Mouse (Mus musculus) hindbrain, embryonic 13.5 days (tissue): ENCODE measurements around the gene Col5a1. TPM values are rescaled to one million over a fixed set of nuclear protein-coding genes. Genes with fewer than 3 reads are reported as not detected.

ENCODE experiments used
- ATAC-seq: fragments of 200-750 bp; cut with Nextera tagmentation; 2 replicates; pipeline ENCODE4 v1.8.0; 2017; ENCODE audit warnings: moderate TSS enrichment; ENCODE audit not compliant: low FRiP score
- H3K27ac ChIP-seq: fragments of 300-500 bp; sonication (generic); 2 replicates; pipeline ENCODE4 v1.5.1; 2015; ENCODE audit warnings: inconsistent platforms, mild to moderate bottlenecking, moderate library complexity
- H3K27me3 ChIP-seq: fragments of 300-500 bp; sonication (generic); 2 replicates; pipeline ENCODE4 v1.6.1; 2015; ENCODE audit warnings: mild to moderate bottlenecking, inconsistent platforms
- H3K36me3 ChIP-seq: fragments of 300-500 bp; sonication (generic); 2 replicates; pipeline ENCODE4 v1.6.1; 2015; ENCODE audit warnings: mild to moderate bottlenecking, inconsistent platforms
- H3K4me1 ChIP-seq: fragments of 300-500 bp; sonication (generic); replicated peaks from 2 replicates; pipeline ENCODE4 v1.6.1; 2015; ENCODE audit warnings: inconsistent platforms
- H3K4me2 ChIP-seq: fragments of 300-500 bp; sonication (generic); 2 replicates; pipeline ENCODE4 v1.6.1; 2015; ENCODE audit warnings: inconsistent platforms, mild to moderate bottlenecking, moderate library complexity
- H3K4me3 ChIP-seq: fragments of 300-500 bp; sonication (generic); 2 replicates; pipeline ENCODE4 v1.5.1; 2015; ENCODE audit warnings: mild to moderate bottlenecking, inconsistent platforms
- H3K9ac ChIP-seq: fragments of 300-500 bp; sonication (generic); 2 replicates; pipeline ENCODE4 v1.6.1; 2015; ENCODE audit warnings: mild to moderate bottlenecking, inconsistent platforms
- H3K9me3 ChIP-seq: fragments of 300-500 bp; sonication (generic); 2 replicates; pipeline ENCODE4 v1.6.1; 2016; ENCODE audit warnings: inconsistent platforms
- WGBS: fragments of 180-500 bp; shearing (Covaris S2); methylation state at CpG from one replicate; pipeline ENCODE4 v1.1.7; 2015; 5-methylcytosine and 5-hydroxymethylcytosine counted together
- polyA plus RNA-seq: library from polyadenylated mRNA; unstranded; fragments of >200 nt; fragmentation: Nextera tagmentation; extraction: Ambion mirVana; gene quantifications from 2 replicates; pipeline ENCODE4 v1.2.1, GENCODE M21; 2015

Gene Col5a1
- polyA plus RNA-seq, 1 experiment from 2014 or later = 15.4 TPM

- no peak for ATAC-seq
- H3K9ac ChIP-seq = no peak overlapping the region
- H3K9me3 ChIP-seq = no peaks in the 10 kb centered on the region
- no peak overlapping the region for H3K4me3 ChIP-seq
- H3K36me3 ChIP-seq = no peaks in the 10 kb centered on the region
- H3K4me1 ChIP-seq = peaks cover 47% of the 10 kb centered on the region
- no peaks in the 10 kb centered on the region for H3K27me3 ChIP-seq
- 0 out of 2 replicates have a peak overlapping the region, but pooled peaks have one; percentile 19 for H3K27ac ChIP-seq
- no peak overlapping the region for H3K4me2 ChIP-seq
- WGBS = 47% methylated on average over 3 of the region's 3 CpGs
These were observed 45.7 kb downstream of the Col5a1 start for GRCm38 (mm10) chr2:27931971-27932370.

GRCm38 (mm10) chr2:27934269-27934668 lies 48.0 kb downstream of the Col5a1 start:
- H3K27ac ChIP-seq = peak overlapping the region; percentile 19
- no peak for ATAC-seq
- H3K9me3 ChIP-seq = no peaks in the 10 kb centered on the region
- H3K9ac ChIP-seq = no peak overlapping the region
- no peaks in the 10 kb centered on the region for H3K36me3 ChIP-seq
- peaks cover 48% of the 10 kb centered on the region for H3K4me1 ChIP-seq
- 54% methylated on average over 11 of the region's 11 CpGs for WGBS
- no peak overlapping the region for H3K4me2 ChIP-seq
- no peak overlapping the region for H3K4me3 ChIP-seq
- H3K27me3 ChIP-seq = no peaks in the 10 kb centered on the region

GRCm38 (mm10) chr2:27934831-27935230 lies 48.6 kb downstream of the Col5a1 start:
- Histone ChIP-seq H3K4me3 (no peak overlapping the region), H3K27me3 (no peaks in the 10 kb centered on the region), H3K4me2 (no peak overlapping the region), H3K9me3 (no peaks in the 10 kb centered on the region), H3K9ac (no peak overlapping the region), H3K4me1 (peaks cover 48% of the 10 kb centered on the region), H3K36me3 (no peaks in the 10 kb centered on the region), H3K27ac (peak overlapping the region; percentile 19)
- 86% methylated on average over 9 of the region's 9 CpGs for WGBS
- no peak for ATAC-seq

- Histone ChIP-seq H3K9me3 (no peaks in the 10 kb centered on the region), H3K27me3 (no peaks in the 10 kb centered on the region), H3K4me1 (peaks cover 45% of the 10 kb centered on the region), H3K4me3 (no peak overlapping the region), H3K27ac (no peak overlapping the region), H3K36me3 (no peaks in the 10 kb centered on the region), H3K4me2 (no peak overlapping the region), H3K9ac (no peak overlapping the region)
- no peak for ATAC-seq
- WGBS = 94% methylated on average over 2 of the region's 2 CpGs
These were observed 49.2 kb downstream of the Col5a1 start for GRCm38 (mm10) chr2:27935441-27935840.

DNA sequence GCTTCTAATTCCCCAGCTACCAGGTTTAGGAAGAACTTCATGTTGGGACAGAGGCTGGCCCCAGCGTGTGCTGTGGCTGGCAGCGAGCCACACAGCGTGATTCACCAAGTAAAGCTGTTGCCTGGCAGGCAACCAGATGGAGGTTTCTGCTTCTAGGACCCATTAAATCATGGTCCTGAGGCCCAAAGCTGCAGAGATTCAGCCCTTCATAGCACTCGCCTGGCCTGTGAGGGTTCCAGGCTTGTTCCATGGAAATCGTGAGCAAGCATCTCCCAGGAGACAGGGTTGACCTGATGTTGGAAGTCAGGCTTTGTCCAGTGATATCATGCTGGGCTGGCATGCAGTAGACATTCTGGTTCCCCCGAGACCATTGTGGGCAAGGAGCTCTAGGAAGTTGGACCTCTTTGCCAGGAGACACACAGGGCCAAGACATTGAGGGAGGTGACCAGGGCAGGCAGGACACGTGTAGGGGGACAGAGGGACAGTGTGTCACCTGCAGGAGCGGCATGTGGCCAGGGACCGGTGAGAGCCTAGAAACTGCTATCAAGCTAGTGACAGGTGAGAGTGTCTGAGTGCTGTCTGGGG lies 50.5 kb downstream of the Col5a1 start:
- Histone ChIP-seq H3K27ac (peak overlapping the region; percentile 52; the same call in 1 of the 2 replicates), H3K4me3 (no peak overlapping the region), H3K4me1 (peaks cover 41% of the 10 kb centered on the region), H3K9me3 (no peaks in the 10 kb centered on the region), H3K36me3 (no peaks in the 10 kb centered on the region), H3K27me3 (no peaks in the 10 kb centered on the region), H3K4me2 (no peak overlapping the region), H3K9ac (no peak overlapping the region)
- ATAC-seq = no peak
- 68% methylated on average over 9 of the region's 9 CpGs for WGBS

GRCm38 (mm10) chr2:27939433-27939832 lies 53.2 kb downstream of the Col5a1 start:
- WGBS = 85% methylated on average over 4 of the region's 4 CpGs
- Histone ChIP-seq H3K9me3 (no peaks in the 10 kb centered on the region), H3K27me3 (no peaks in the 10 kb centered on the region), H3K36me3 (no peaks in the 10 kb centered on the region), H3K4me2 (no peak overlapping the region), H3K27ac (peak overlapping the region; percentile 52), H3K4me1 (peaks cover 20% of the 10 kb centered on the region), H3K9ac (no peak overlapping the region), H3K4me3 (no peak overlapping the region)
- ATAC-seq = no peak

GRCm38 (mm10) chr2:27940144-27940543 lies 53.9 kb downstream of the Col5a1 start:
- Histone ChIP-seq H3K27me3 (no peaks in the 10 kb centered on the region), H3K4me3 (no peak overlapping the region), H3K4me1 (peaks cover 13% of the 10 kb centered on the region), H3K9me3 (no peaks in the 10 kb centered on the region), H3K4me2 (no peak overlapping the region), H3K27ac (peak overlapping the region; percentile 52), H3K36me3 (no peaks in the 10 kb centered on the region), H3K9ac (no peak overlapping the region)
- WGBS = 81% methylated on average over 12 of the region's 12 CpGs
- no peak for ATAC-seq

DNA sequence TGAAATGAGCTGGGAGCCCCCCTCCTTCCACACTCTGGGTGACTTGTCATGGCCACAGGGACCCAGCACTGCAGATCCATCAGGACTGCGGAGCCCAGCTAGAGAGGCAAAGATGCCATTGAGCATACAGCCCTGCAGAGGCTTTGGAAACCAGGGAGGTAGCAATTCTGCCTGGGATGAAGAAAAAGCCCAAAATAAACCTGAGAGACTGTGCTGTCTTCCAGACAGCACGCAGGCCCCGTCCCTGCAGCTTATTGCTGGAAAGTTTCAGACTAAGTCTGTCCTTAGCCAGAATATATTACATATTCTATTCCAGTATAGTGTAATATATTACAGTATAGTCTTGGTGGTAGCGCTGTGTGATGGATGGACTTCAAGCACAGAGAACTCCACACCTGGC lies 61.0 kb downstream of the Col5a1 start:
- no peak for ATAC-seq
- Histone ChIP-seq H3K9me3 (no peaks in the 10 kb centered on the region), H3K27me3 (no peaks in the 10 kb centered on the region), H3K27ac (no peak overlapping the region), H3K9ac (no peak overlapping the region), H3K4me3 (no peak overlapping the region), H3K4me1 (no peaks in the 10 kb centered on the region), H3K36me3 (no peaks in the 10 kb centered on the region), H3K4me2 (no peak overlapping the region)
- WGBS = 88% methylated on average over 4 of the region's 4 CpGs

DNA sequence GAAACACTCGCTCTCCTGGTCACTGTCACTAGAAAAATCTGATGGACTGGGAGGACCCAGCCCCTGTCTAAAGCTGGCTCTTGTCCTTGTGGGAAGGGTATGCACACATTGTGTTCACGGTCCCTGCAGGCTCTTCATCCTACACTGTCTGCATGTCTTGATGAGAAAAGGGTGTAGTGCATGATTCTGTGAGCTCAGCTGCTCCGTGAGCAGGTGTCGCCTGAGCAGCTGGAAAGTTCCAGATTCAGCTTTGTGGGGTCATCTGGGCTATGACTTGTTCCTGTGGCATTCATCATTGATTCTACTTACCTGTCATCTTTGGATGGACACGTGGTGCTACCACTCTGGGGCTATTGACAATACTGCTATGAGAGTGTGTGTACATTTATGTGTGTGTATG lies 61.7 kb downstream of the Col5a1 start:
- H3K4me1 ChIP-seq = no peaks in the 10 kb centered on the region
- H3K27me3 ChIP-seq = no peaks in the 10 kb centered on the region
- H3K27ac ChIP-seq = no peak overlapping the region
- ATAC-seq = no peak
- H3K4me2 ChIP-seq = no peak overlapping the region
- no peaks in the 10 kb centered on the region for H3K36me3 ChIP-seq
- no peak overlapping the region for H3K9ac ChIP-seq
- 89% methylated on average over 5 of the region's 5 CpGs for WGBS
- H3K9me3 ChIP-seq = no peaks in the 10 kb centered on the region
- no peak overlapping the region for H3K4me3 ChIP-seq

- Histone ChIP-seq H3K4me3 (no peak overlapping the region), H3K9ac (no peak overlapping the region), H3K27ac (no peak overlapping the region), H3K4me1 (peaks cover 33% of the 10 kb centered on the region), H3K9me3 (no peaks in the 10 kb centered on the region), H3K4me2 (no peak overlapping the region), H3K36me3 (no peaks in the 10 kb centered on the region), H3K27me3 (no peaks in the 10 kb centered on the region)
- no peak for ATAC-seq
- 76% methylated on average over 3 of the region's 3 CpGs for WGBS
These were observed 67.6 kb downstream of the Col5a1 start for GRCm38 (mm10) chr2:27953866-27954265.

- no peak overlapping the region for H3K4me2 ChIP-seq
- no peak for ATAC-seq
- no peak overlapping the region for H3K27ac ChIP-seq
- WGBS = 62% methylated on average over 3 of the region's 3 CpGs
- no peaks in the 10 kb centered on the region for H3K36me3 ChIP-seq
- H3K4me1 ChIP-seq = peaks cover 33% of the 10 kb centered on the region
- no peak overlapping the region for H3K4me3 ChIP-seq
- H3K9me3 ChIP-seq = no peaks in the 10 kb centered on the region
- H3K9ac ChIP-seq = no peak overlapping the region
- peaks cover 4% of the 10 kb centered on the region; the same call in 1 of the 2 replicates for H3K27me3 ChIP-seq
These were observed 68.7 kb downstream of the Col5a1 start for GRCm38 (mm10) chr2:27954924-27955323.

DNA sequence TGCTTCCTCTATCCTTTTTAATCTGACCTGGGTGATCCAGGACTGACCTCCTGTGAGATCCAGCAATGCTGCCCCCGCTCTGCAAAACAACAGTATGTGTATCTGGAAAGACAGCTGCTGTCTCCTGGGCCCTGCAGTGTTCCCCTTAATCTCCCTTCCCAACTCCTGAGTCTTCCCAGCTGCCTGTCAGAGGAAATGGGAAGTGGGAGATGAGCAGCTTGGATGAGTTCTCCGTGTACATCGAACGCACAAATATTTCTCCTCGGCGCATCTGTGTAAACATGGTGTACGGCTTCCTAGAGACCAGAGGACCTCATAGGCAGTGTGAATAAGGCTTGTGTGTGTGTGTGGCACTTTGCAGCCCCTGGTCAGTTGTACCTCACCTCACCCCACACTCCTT lies 70.5 kb downstream of the Col5a1 start:
- H3K4me3 ChIP-seq = no peak overlapping the region
- H3K4me1 ChIP-seq = peaks cover 33% of the 10 kb centered on the region
- H3K27ac ChIP-seq = 0 out of 2 replicates have a peak overlapping the region, but pooled peaks have one; percentile 12
- H3K27me3 ChIP-seq = peaks cover 4% of the 10 kb centered on the region; the same call in 1 of the 2 replicates
- WGBS = 78% methylated on average over 7 of the region's 7 CpGs
- no peaks in the 10 kb centered on the region for H3K36me3 ChIP-seq
- ATAC-seq = 0 out of 2 replicates have a peak, but pooled peaks have one; percentile 32
- no peak overlapping the region for H3K9ac ChIP-seq
- H3K4me2 ChIP-seq = no peak overlapping the region
- H3K9me3 ChIP-seq = no peaks in the 10 kb centered on the region

GRCm38 (mm10) chr2:27957184-27957583 lies 71.0 kb downstream of the Col5a1 start:
- ATAC-seq = 0 out of 2 replicates have a peak, but pooled peaks have one; percentile 21
- no peak overlapping the region for H3K4me2 ChIP-seq
- H3K4me3 ChIP-seq = no peak overlapping the region
- no peak overlapping the region for H3K9ac ChIP-seq
- 22% methylated on average over 5 of the region's 5 CpGs for WGBS
- no peak overlapping the region for H3K27ac ChIP-seq
- H3K27me3 ChIP-seq = peaks cover 4% of the 10 kb centered on the region; the same call in 1 of the 2 replicates
- H3K36me3 ChIP-seq = no peaks in the 10 kb centered on the region
- H3K4me1 ChIP-seq = peaks cover 33% of the 10 kb centered on the region
- H3K9me3 ChIP-seq = no peaks in the 10 kb centered on the region
